Mouse (Mus musculus): ENCODE results near the gene Hsd17b1. TPM values are rescaled to one million over a fixed set of nuclear protein-coding genes. Genes with fewer than 3 reads are reported as not detected.
"Not testable (repeated sequence)": the region's sequence is repeated elsewhere in the genome, so short reads cannot be mapped to it uniquely, and the experiment has no call there.

Hsd17b1 gene
- polyA plus RNA-seq, 1 experiment from 2014 or later: 0.49 TPM

- WGBS: under 1% methylated on average over 61 of the region's 61 CpGs
- H3K4me1 ChIP-seq (replicated peaks): peaks cover 49% of the 10 kb centered on the region
- peak within 1 kb of the TSS; percentile 95 for H3K9ac ChIP-seq
- peak; percentile 96 for ATAC-seq (ENCODE audit: low FRiP score)
- H3K4me3 ChIP-seq: peak within 1 kb of the TSS; percentile 90
- peak within 1 kb of the TSS; percentile 97 for H3K4me2 ChIP-seq
- H3K36me3 ChIP-seq: peaks cover 24% of the 10 kb centered on the region
- H3K27me3 ChIP-seq: no peaks in the 10 kb centered on the region
- H3K9me3 ChIP-seq: no peaks in the 10 kb centered on the region
- H3K27ac ChIP-seq: peak within 1 kb of the TSS; percentile 94
These were observed 41.7 kb downstream of the Hsd17b1 start, which contains the start of the genes Retreg3 and Tubg1 for GRCm38 (mm10) chr11:101119761-101120544. Gene Retreg3 (minus strand): TSS chr11:101119893. Gene Tubg1 (plus strand): TSS chr11:101119938.

- Histone ChIP-seq H3K9ac (peak overlapping the region; percentile 84), H3K4me2 (peak overlapping the region; percentile 97), H3K4me1 (replicated peaks) (peaks cover 42% of the 10 kb centered on the region), H3K4me3 (peak overlapping the region; percentile 90), H3K36me3 (peaks cover 31% of the 10 kb centered on the region), H3K9me3 (no peaks in the 10 kb centered on the region), H3K27me3 (no peaks in the 10 kb centered on the region), H3K27ac (peak overlapping the region; percentile 89)
- WGBS: 24% methylated on average over 19 of the region's 19 CpGs
- no peak for ATAC-seq (ENCODE audit: low FRiP score)
These were observed 42.5 kb downstream of the Hsd17b1 start for GRCm38 (mm10) chr11:101120545-101121188.

- H3K27ac ChIP-seq; H3K9ac ChIP-seq; H3K9me3 ChIP-seq; H3K4me2 ChIP-seq; H3K4me3 ChIP-seq; ATAC-seq (ENCODE audit: low FRiP score); H3K27me3 ChIP-seq: not testable (repeated sequence)
- peaks cover 49% of the 10 kb centered on the region for H3K36me3 ChIP-seq
- peaks cover 13% of the 10 kb centered on the region for H3K4me1 ChIP-seq (replicated peaks)
- WGBS: 98% methylated on average over 8 of the region's 8 CpGs
These were observed 46.3 kb downstream of the Hsd17b1 start for GRCm38 (mm10) chr11:101124494-101124893.

- H3K4me3 ChIP-seq; H3K9me3 ChIP-seq; ATAC-seq (ENCODE audit: low FRiP score); H3K27ac ChIP-seq; H3K9ac ChIP-seq; H3K27me3 ChIP-seq; H3K4me2 ChIP-seq: not testable (repeated sequence)
- Histone ChIP-seq H3K4me1 (replicated peaks) (peaks cover 13% of the 10 kb centered on the region), H3K36me3 (peaks cover 49% of the 10 kb centered on the region)
- WGBS: 93% methylated on average over 9 of the region's 9 CpGs
These were observed 46.8 kb downstream of the Hsd17b1 start for GRCm38 (mm10) chr11:101125008-101125407.

GRCm38 (mm10) chr11:101127075-101127474, 48.9 kb downstream of the Hsd17b1 start:
- Histone ChIP-seq H3K36me3 (peaks cover 49% of the 10 kb centered on the region), H3K4me2 (no peak overlapping the region)
- 100% methylated on average over 1 of the region's 1 CpGs for WGBS

GRCm38 (mm10) chr11:101128996-101129577, 50.9 kb downstream of the Hsd17b1 start:
- Histone ChIP-seq H3K27ac (no peak overlapping the region), H3K4me2 (no peak overlapping the region), H3K9ac (no peak overlapping the region), H3K9me3 (no peaks in the 10 kb centered on the region), H3K27me3 (no peaks in the 10 kb centered on the region), H3K36me3 (peaks cover 32% of the 10 kb centered on the region), H3K4me3 (no peak overlapping the region), H3K4me1 (replicated peaks) (no peaks in the 10 kb centered on the region)
- no peak for ATAC-seq (ENCODE audit: low FRiP score)
- WGBS: 87% methylated on average over 11 of the region's 11 CpGs

More at GRCm38 (mm10) chr11:101127075-101127474, 48.9 kb downstream of the Hsd17b1 start:
- Histone ChIP-seq H3K4me1 (replicated peaks) (no peaks in the 10 kb centered on the region), H3K27me3 (no peaks in the 10 kb centered on the region), H3K9me3 (no peaks in the 10 kb centered on the region), H3K27ac (no peak overlapping the region), H3K4me3 (no peak overlapping the region), H3K9ac (no peak overlapping the region)
- no peak for ATAC-seq (ENCODE audit: low FRiP score)

Small RNA genes within 50 kb of the gene (microRNA-seq; reads per million reads assigned to microRNA genes)
- gene Mir6928: 2.3 reads per million, percentile 2 among the genes with 10 or more reads in this experiment

Other genes with a start within 250 kb of the Hsd17b1 start
- 14.1 and 15.7 TPM in 2 replicates for gene Stat5b, start 227.7 kb upstream of the Hsd17b1 start, polyA plus RNA-seq (2015; fragmentation: Nextera tagmentation; extraction: Ambion mirVana)
- 2.1 and 2.3 TPM in 2 replicates for gene Stat5a, start 219.1 kb upstream of the Hsd17b1 start, polyA plus RNA-seq (2015; fragmentation: Nextera tagmentation; extraction: Ambion mirVana)
- gene Stat3, start 138.9 kb upstream of the Hsd17b1 start, polyA plus RNA-seq (2015; fragmentation: Nextera tagmentation; extraction: Ambion mirVana): 51.5 and 53.3 TPM in 2 replicates
- gene Cavin1, start 107.5 kb upstream of the Hsd17b1 start, polyA plus RNA-seq (2015; fragmentation: Nextera tagmentation; extraction: Ambion mirVana): 42.0 and 43.9 TPM in 2 replicates
- 108 and 110 TPM in 2 replicates for gene Atp6v0a1, start 69.0 kb upstream of the Hsd17b1 start, polyA plus RNA-seq (2015; fragmentation: Nextera tagmentation; extraction: Ambion mirVana)
- 10.7 and 11.3 TPM in 2 replicates for gene Naglu, start 8.4 kb upstream of the Hsd17b1 start, polyA plus RNA-seq (2015; fragmentation: Nextera tagmentation; extraction: Ambion mirVana)
- 41.9 and 44.1 TPM in 2 replicates for gene Coasy, start 4.2 kb downstream of the Hsd17b1 start, polyA plus RNA-seq (2015; fragmentation: Nextera tagmentation; extraction: Ambion mirVana)
- gene Mlx, start 8.9 kb downstream of the Hsd17b1 start, polyA plus RNA-seq (2015; fragmentation: Nextera tagmentation; extraction: Ambion mirVana): 88.1 and 91.0 TPM in 2 replicates
- 23.4 and 26.3 TPM in 2 replicates for gene Psmc3ip, start 17.0 kb downstream of the Hsd17b1 start, polyA plus RNA-seq (2015; fragmentation: Nextera tagmentation; extraction: Ambion mirVana)
- gene Retreg3, start 41.5 kb downstream of the Hsd17b1 start, polyA plus RNA-seq (2015; fragmentation: Nextera tagmentation; extraction: Ambion mirVana): 25.1 and 27.7 TPM in 2 replicates
- 79.6 and 84.0 TPM in 2 replicates for gene Tubg1, start 41.5 kb downstream of the Hsd17b1 start, polyA plus RNA-seq (2015; fragmentation: Nextera tagmentation; extraction: Ambion mirVana)
- gene Tubg2, start 77.5 kb downstream of the Hsd17b1 start, polyA plus RNA-seq (2015; fragmentation: Nextera tagmentation; extraction: Ambion mirVana): 34.6 and 38.2 TPM in 2 replicates
- gene Cntnap1, start 92.1 kb downstream of the Hsd17b1 start, polyA plus RNA-seq (2015; fragmentation: Nextera tagmentation; extraction: Ambion mirVana): 2.6 and 2.8 TPM in 2 replicates
- 8.7 and 10.2 TPM in 2 replicates for gene Plekhh3, start 92.9 kb downstream of the Hsd17b1 start, polyA plus RNA-seq (2015; fragmentation: Nextera tagmentation; extraction: Ambion mirVana)
- 0.13 and 0.18 TPM in 2 replicates for gene Ccr10, start 97.0 kb downstream of the Hsd17b1 start, polyA plus RNA-seq (2015; fragmentation: Nextera tagmentation; extraction: Ambion mirVana)
- gene Ezh1, start 148.1 kb downstream of the Hsd17b1 start, polyA plus RNA-seq (2015; fragmentation: Nextera tagmentation; extraction: Ambion mirVana): 20.4 and 20.7 TPM in 2 replicates
- 84.8 and 94.9 TPM in 2 replicates for gene Ramp2, start 167.6 kb downstream of the Hsd17b1 start, polyA plus RNA-seq (2015; fragmentation: Nextera tagmentation; extraction: Ambion mirVana)
- 110 and 115 TPM in 2 replicates for gene Vps25, start 175.3 kb downstream of the Hsd17b1 start, polyA plus RNA-seq (2015; fragmentation: Nextera tagmentation; extraction: Ambion mirVana)
- gene Wnk4, start 182.2 kb downstream of the Hsd17b1 start, polyA plus RNA-seq (2015; fragmentation: Nextera tagmentation; extraction: Ambion mirVana): 7.0 and 7.7 TPM in 2 replicates
- 1.3 TPM in 2 replicates for gene Cntd1, start 200.6 kb downstream of the Hsd17b1 start, polyA plus RNA-seq (2015; fragmentation: Nextera tagmentation; extraction: Ambion mirVana)
- 216 and 226 TPM in 2 replicates for gene Coa3, start 200.7 kb downstream of the Hsd17b1 start, polyA plus RNA-seq (2015; fragmentation: Nextera tagmentation; extraction: Ambion mirVana)
- gene Becn1, start 223.9 kb downstream of the Hsd17b1 start, polyA plus RNA-seq (2015; fragmentation: Nextera tagmentation; extraction: Ambion mirVana): 166 and 188 TPM in 2 replicates
- gene Psme3, start 237.8 kb downstream of the Hsd17b1 start, polyA plus RNA-seq (2015; fragmentation: Nextera tagmentation; extraction: Ambion mirVana): 118 and 122 TPM in 2 replicates
- gene Aoc2, start 246.7 kb downstream of the Hsd17b1 start, polyA plus RNA-seq (2015; fragmentation: Nextera tagmentation; extraction: Ambion mirVana): 1.9 and 2.4 TPM in 2 replicates

Measured in hindbrain, embryonic 13.5 days (tissue).